Comparison of ENCODE assay signal across 9 mouse cellular contexts in genomic region chr1:157076257-157076656, GRCm38 (mm10). TPM values are rescaled to one million over a fixed set of nuclear protein-coding genes. Genes with fewer than 3 reads are reported as not detected.
DNase-seq lines count a peak whose midpoint lies in the region; ATAC-seq and TF ChIP-seq lines count a peak whose summit lies in the region.
"Had no signal": no experiment of that assay in that cellular context is flagged by ENCODE, and none has a peak within 500 bp of the region (broad histone marks: within the 10 kb centered on the region; RNA-seq: fewer than 3 reads in every experiment).

No protein-coding gene starts in this region.

- H3K9ac ChIP-seq in CH12.LX (ENCODE audit: insufficient read depth, low read depth): peak overlapping the region; percentile 29; the same call in 1 of the 2 replicates
- no peak overlapping the region for H3K9ac ChIP-seq in forebrain, embryonic 14.5 days (ENCODE audit: low read length)
- no peak overlapping the region for H3K9ac ChIP-seq in liver, postnatal 0 days (replicated peaks)
- no peak overlapping the region for H3K9ac ChIP-seq in neural tube, embryonic 14.5 days (replicated peaks; ENCODE audit: low read depth, low read length)

- no peaks in the 10 kb centered on the region for H3K79me2 ChIP-seq in CH12.LX (replicated peaks; ENCODE audit: control insufficient read depth, extremely low read depth, insufficient read depth, poor library complexity, severe bottlenecking)

- 6% methylated on average over 15 of the region's 15 CpGs for WGBS in forebrain, embryonic 14.5 days
- under 1% methylated on average over 15 of the region's 15 CpGs for WGBS in liver, postnatal 0 days (ENCODE audit: insufficient replicate concordance)
- WGBS in neural tube, embryonic 14.5 days: 6% methylated on average over 15 of the region's 15 CpGs
- WGBS in thymus, adult 2 months: 1% methylated on average over 15 of the region's 15 CpGs

- no peak for TF ChIP-seq EP300 in CH12.LX (IDR thresholded peaks at IDR 0.05; ENCODE audit: low read length)
- TF ChIP-seq EP300 in liver, postnatal 0 days (IDR thresholded peaks at IDR 0.05; ENCODE audit: low read depth): no peak

- peak; percentile 89 to 90 for TF ChIP-seq CTCF in CH12.LX (conservative IDR thresholded peaks at IDR 0.05 in 1 of 2, IDR thresholded peaks at IDR 0.05 in 1 of 2; ENCODE audit: low read depth in 2 of 2, low read length in 2 of 2)
- TF ChIP-seq CTCF in liver, postnatal 0 days (IDR thresholded peaks at IDR 0.05; ENCODE audit: low read depth): peak; percentile 98
- TF ChIP-seq CTCF in thymus, adult 2 months (IDR thresholded peaks at IDR 0.05; ENCODE audit: borderline replicate concordance, control insufficient read depth, extremely low read depth, insufficient read depth, low read length, poor library complexity): peak; percentile 96

- H3K27me3 ChIP-seq in CH12.LX (replicated peaks): no peaks in the 10 kb centered on the region
- no peaks in the 10 kb centered on the region for H3K27me3 ChIP-seq in forebrain, embryonic 14.5 days (replicated peaks; ENCODE audit: control insufficient read depth, insufficient read depth, low read length)
- H3K27me3 ChIP-seq in liver, postnatal 0 days (ENCODE audit: insufficient read depth, low read length): no peaks in the 10 kb centered on the region
- H3K27me3 ChIP-seq in neural tube, embryonic 14.5 days (ENCODE audit: control insufficient read depth, insufficient read depth, low read length): no peaks in the 10 kb centered on the region
- H3K27me3 ChIP-seq in thymus, adult 2 months (ENCODE audit: control insufficient read depth, insufficient read depth, low read length): no peaks in the 10 kb centered on the region

- peak; percentile 78 for TF ChIP-seq RAD21 in CH12.LX (IDR thresholded peaks at IDR 0.05; ENCODE audit: low read depth, low read length)

- no peak for TF ChIP-seq POLR2A in CH12.LX (IDR thresholded peaks at IDR 0.05; ENCODE audit: low read depth, low read length)
- TF ChIP-seq POLR2A in thymus, adult 2 months (IDR thresholded peaks at IDR 0.05; ENCODE audit: control insufficient read depth, extremely low read depth, insufficient read depth, low read length, poor library complexity): no peak

- H3K4me1 ChIP-seq in CH12.LX (ENCODE audit: control insufficient read depth in 1 of 2, insufficient read depth in 2 of 2): peaks cover 8 to 45% of the 10 kb centered on the region in 2 experiments
- H3K4me1 ChIP-seq in forebrain, embryonic 14.5 days (ENCODE audit: control insufficient read depth, insufficient read depth, low read length): no peaks in the 10 kb centered on the region; the same call in 1 of the 2 replicates
- no peaks in the 10 kb centered on the region for H3K4me1 ChIP-seq in liver, postnatal 0 days (ENCODE audit: insufficient read depth)
- H3K4me1 ChIP-seq in neural tube, embryonic 14.5 days (ENCODE audit: control insufficient read depth, insufficient read depth, low read length): no peaks in the 10 kb centered on the region
- peaks cover 2% of the 10 kb centered on the region; the same call in 1 of the 2 replicates for H3K4me1 ChIP-seq in thymus, adult 2 months (replicated peaks; ENCODE audit: control insufficient read depth, insufficient read depth, low read length)

- intact Hi-C loops in heart, postnatal 14 days (cut with DNase I): loop anchor here (1.0 kb wide), 1 partner anchor 159 kb away; no protein-coding TSS in a partner anchor

- H3K27ac ChIP-seq in CH12.LX (ENCODE audit: insufficient read depth, low read depth): no peak overlapping the region
- no peak overlapping the region for H3K27ac ChIP-seq in forebrain, embryonic 14.5 days (ENCODE audit: low read depth, low read length)
- H3K27ac ChIP-seq in liver, postnatal 0 days (ENCODE audit: low read depth): no peak overlapping the region
- H3K27ac ChIP-seq in neural tube, embryonic 14.5 days (ENCODE audit: low read depth, low read length): no peak overlapping the region
- no peak overlapping the region for H3K27ac ChIP-seq in thymus, adult 2 months (ENCODE audit: control insufficient read depth, insufficient read depth, low read length)

- dilution Hi-C loops in CH12.LX (cut with MboI; ENCODE audit: extremely low pct_ligation_motif_present, extremely low pct_unique_long_range_greater_than_20kb, low sequenced_read_pairs): no loop called here

- no peaks in the 10 kb centered on the region for H3K36me3 ChIP-seq in CH12.LX (replicated peaks in 1 of 2; ENCODE audit: control insufficient read depth in 1 of 2, insufficient read depth in 1 of 2, low read length in 1 of 2)
- no peaks in the 10 kb centered on the region for H3K36me3 ChIP-seq in forebrain, embryonic 14.5 days (ENCODE audit: control insufficient read depth, insufficient read depth, low read length)
- no peaks in the 10 kb centered on the region for H3K36me3 ChIP-seq in liver, postnatal 0 days (replicated peaks; ENCODE audit: insufficient read depth, low read length)
- no peaks in the 10 kb centered on the region for H3K36me3 ChIP-seq in neural tube, embryonic 14.5 days (ENCODE audit: control insufficient read depth, insufficient read depth, low read length)
- H3K36me3 ChIP-seq in thymus, adult 2 months (ENCODE audit: control insufficient read depth, insufficient read depth, low read length): no peaks in the 10 kb centered on the region

- in situ Hi-C loops in CH12.LX (cut with MboI; ENCODE audit: low pct_ligation_motif_present, low pct_unique_long_range_greater_than_20kb, low sequenced_read_pairs): loop anchor here (5.0 kb wide), 1 partner anchor 334 kb away; no protein-coding TSS in a partner anchor

- no peaks in the 10 kb centered on the region for H3K9me3 ChIP-seq in CH12.LX (replicated peaks; ENCODE audit: low read length)
- no peaks in the 10 kb centered on the region for H3K9me3 ChIP-seq in forebrain, embryonic 14.5 days (replicated peaks; ENCODE audit: control insufficient read depth, low read length)
- H3K9me3 ChIP-seq in liver, postnatal 0 days (ENCODE audit: low read length): no peaks in the 10 kb centered on the region
- H3K9me3 ChIP-seq in neural tube, embryonic 14.5 days (ENCODE audit: control insufficient read depth, low read length): no peaks in the 10 kb centered on the region

- H3K4me3 ChIP-seq in CH12.LX (replicated peaks in 1 of 3; ENCODE audit: low read depth in 2 of 3, low read length in 2 of 3, poor library complexity in 1 of 3): no peak overlapping the region
- H3K4me3 ChIP-seq in forebrain, embryonic 14.5 days (ENCODE audit: low read depth, low read length): no peak overlapping the region
- no peak overlapping the region for H3K4me3 ChIP-seq in liver, postnatal 0 days (ENCODE audit: low read depth, low read length)
- H3K4me3 ChIP-seq in neural tube, embryonic 14.5 days (ENCODE audit: low read depth, low read length): no peak overlapping the region
- H3K4me3 ChIP-seq in thymus, adult 2 months (ENCODE audit: control insufficient read depth, insufficient read depth, low read length): no peak overlapping the region
- H3K4me3 ChIP-seq: erythroblast, embryonic 14.5 days had no signal

- DNase-seq in CH12.LX (ENCODE audit: extremely low read depth): peak; percentile 81
- peak; percentile 74 for DNase-seq in c-Kit-positive CD71-positive TER-119-positive erythroid progenitor cells, embryonic 14.5 days (ENCODE audit: low spot score)
- peak; percentile 85 for DNase-seq in forebrain, embryonic 14.5 days (ENCODE audit: low spot score)
- DNase-seq in heart, postnatal 14 days: peak; percentile 85 to 92
- peak; percentile 92 for DNase-seq in kidney, postnatal 4 days
- peak; percentile 90 for DNase-seq in liver, postnatal 0 days
- DNase-seq in thymus, adult 2 months: peak; percentile 78

- ATAC-seq in forebrain, embryonic 14.5 days: peak; percentile 67
- peak; percentile 73 for ATAC-seq in liver, postnatal 0 days
- peak; percentile 65; the same call in 1 of the 2 replicates for ATAC-seq in neural tube, embryonic 14.5 days (ENCODE audit: low read depth)

- peak overlapping the region; percentile 74; the same call in 1 of the 2 replicates for H3K4me2 ChIP-seq in CH12.LX (ENCODE audit: insufficient read depth, low read depth, poor library complexity, severe bottlenecking)
- no peak overlapping the region for H3K4me2 ChIP-seq in forebrain, embryonic 14.5 days (ENCODE audit: low read length)
- H3K4me2 ChIP-seq in liver, postnatal 0 days (ENCODE audit: low read depth, low read length): no peak overlapping the region
- H3K4me2 ChIP-seq in neural tube, embryonic 14.5 days (ENCODE audit: low read depth, low read length): no peak overlapping the region

TF ChIP-seq in CH12.LX, 34 proteins besides CTCF, POLR2A, EP300 and RAD21:
- TF ChIP-seq MEF2A (IDR thresholded peaks at IDR 0.05; ENCODE audit: borderline replicate concordance, low read depth, low read length): 0 out of 2 replicates have a peak, but pooled peaks have one; percentile 20
- peak; percentile 57; the same call in 1 of the 2 replicates for TF ChIP-seq NELFE (IDR thresholded peaks at IDR 0.05; ENCODE audit: low read depth, low read length)
- TF ChIP-seq GABPA (IDR thresholded peaks at IDR 0.05; ENCODE audit: insufficient replicate concordance, low read depth, low read length): no peak
- TF ChIP-seq ELF1 (IDR thresholded peaks at IDR 0.05; ENCODE audit: low read depth, low read length): no peak
- peak; percentile 54 for TF ChIP-seq ZC3H11A (IDR thresholded peaks at IDR 0.05; ENCODE audit: low read depth, low read length)
- peak; percentile 94 for TF ChIP-seq SMC3 (IDR thresholded peaks at IDR 0.05; ENCODE audit: low read depth, low read length)
- TF ChIP-seq SIN3A (IDR thresholded peaks at IDR 0.05; ENCODE audit: low read length): peak; percentile 57; the same call in 1 of the 2 replicates
- TF ChIP-seq IRF4 (IDR thresholded peaks at IDR 0.05; ENCODE audit: low read depth, low read length): peak; percentile 55
TF ChIP-seq in CH12.LX: peak in this region for 6.

RNA-seq across cellular contexts. Expression of gene Tex35, which starts 32.2 kb away (rescaled TPM):
- total RNA-seq in CH12.LX (2012; rRNA removed) (0.55 and 1.3 TPM in 2 replicates), CH12.LX (2014; rRNA removed) (0.87 and 1.2 TPM in 2 replicates)
- 2.9 and 3.3 TPM in 2 replicates for polyA plus RNA-seq in CH12.LX (2012; ENCODE audit: insufficient read length, low read depth)
- polyA plus RNA-seq in forebrain, embryonic 14.5 days (2014; fragmentation: Nextera tagmentation; extraction: Ambion mirVana): not detected in 2 replicates
- total RNA-seq in heart, postnatal 14 days (2021): not detected
- not detected in 2 replicates for polyA plus RNA-seq in liver, postnatal 0 days (2015; fragmentation: Nextera tagmentation; extraction: Ambion mirVana)
- not detected in 2 replicates for polyA plus RNA-seq in neural tube, embryonic 14.5 days (2014; fragmentation: Nextera tagmentation; extraction: Ambion mirVana)
- polyA plus RNA-seq in thymus, adult 2 months (2012; rRNA removed): 0.31 TPM in 1 of 2 replicates, not detected in the other
- polyA plus RNA-seq: erythroblast, embryonic 14.5 days had no signal
